Mouse (Mus musculus): ENCODE measurements around the gene Mme.

Gene Mme

GRCm38 (mm10) chr3:63241099-63241587, at the start of gene Mme:
Gene Mme, plus strand, starts transcription at chr3:63241537.
- in situ Hi-C loops (cut with MboI, MseI) = no loop called here

- in situ Hi-C loops (cut with MboI, MseI) = no loop called here
Observed at GRCm38 (mm10) chr3:63196565-63196964, 44.8 kb upstream of the Mme start.

GRCm38 (mm10) chr3:63198026-63198425, 43.3 kb upstream of the Mme start:
- in situ Hi-C loops (cut with MboI, MseI) = no loop called here

DNA sequence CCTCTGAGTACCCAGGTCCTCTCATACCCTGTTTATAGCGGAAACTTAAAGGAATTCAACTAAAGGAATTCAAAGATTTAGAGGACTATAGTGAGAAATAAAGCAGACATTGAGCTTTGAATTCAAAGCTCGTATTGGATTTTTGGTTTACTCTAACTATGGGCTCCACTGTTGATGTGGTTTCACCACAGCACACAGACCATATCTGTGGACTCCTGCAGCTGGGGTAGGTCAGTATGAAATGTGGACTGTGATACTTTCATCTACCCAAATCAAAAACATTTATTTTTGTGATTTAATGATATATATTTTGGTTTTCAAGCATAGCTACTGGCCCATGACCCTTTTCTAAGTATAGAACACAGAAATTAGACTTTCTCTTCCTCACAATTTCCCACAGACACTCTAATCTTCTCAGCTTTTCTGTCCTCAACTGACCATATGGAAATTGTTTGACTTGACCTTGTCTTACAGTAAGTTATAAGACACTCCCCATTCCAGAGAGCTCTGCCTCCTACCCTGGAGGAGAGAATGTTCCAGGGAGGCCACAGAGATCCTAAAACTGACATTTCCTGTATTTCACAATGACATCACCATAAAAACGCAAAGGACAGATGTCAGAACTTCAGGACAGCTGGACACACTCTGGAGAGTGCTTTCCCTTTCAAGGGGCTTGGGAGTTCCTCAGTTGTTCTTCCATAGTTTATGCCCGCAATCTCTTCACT, 19.3 kb upstream of the Mme start:
- in situ Hi-C loops (cut with MboI, MseI) = no loop called here

- in situ Hi-C loops (cut with MboI, MseI) = no loop called here
Observed at GRCm38 (mm10) chr3:63223676-63224075, 17.7 kb upstream of the Mme start.

DNA sequence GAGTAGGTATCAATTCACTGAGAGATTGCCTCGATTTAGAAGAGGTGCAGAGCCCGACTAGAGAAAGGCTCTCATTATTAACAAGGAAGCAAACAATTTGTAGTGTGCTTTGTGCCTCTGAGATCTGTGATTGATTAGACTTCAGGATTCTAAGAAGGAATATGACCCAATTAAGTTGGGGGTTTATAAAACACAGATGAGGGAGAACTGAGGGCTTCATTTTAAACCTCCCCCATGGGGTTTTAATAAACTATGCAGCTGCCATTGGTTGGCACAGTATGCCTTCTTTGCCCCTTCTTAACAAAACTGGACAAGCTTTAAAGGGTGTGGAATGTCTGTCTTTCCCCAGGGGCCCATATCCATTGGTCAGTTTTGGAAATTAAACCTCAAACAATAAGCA, 5.4 kb upstream of the Mme start:
- in situ Hi-C loops (cut with MboI, MseI) = no loop called here

- in situ Hi-C loops (cut with MboI, MseI) = no loop called here
Observed at GRCm38 (mm10) chr3:63243721-63244120, 2.4 kb downstream of the Mme start.

- in situ Hi-C loops (cut with MboI, MseI) = no loop called here
Observed at GRCm38 (mm10) chr3:63272091-63272490, 30.8 kb downstream of the Mme start.

GRCm38 (mm10) chr3:63294316-63294715, 53.0 kb downstream of the Mme start:
- in situ Hi-C loops (cut with MboI, MseI) = no loop called here

DNA sequence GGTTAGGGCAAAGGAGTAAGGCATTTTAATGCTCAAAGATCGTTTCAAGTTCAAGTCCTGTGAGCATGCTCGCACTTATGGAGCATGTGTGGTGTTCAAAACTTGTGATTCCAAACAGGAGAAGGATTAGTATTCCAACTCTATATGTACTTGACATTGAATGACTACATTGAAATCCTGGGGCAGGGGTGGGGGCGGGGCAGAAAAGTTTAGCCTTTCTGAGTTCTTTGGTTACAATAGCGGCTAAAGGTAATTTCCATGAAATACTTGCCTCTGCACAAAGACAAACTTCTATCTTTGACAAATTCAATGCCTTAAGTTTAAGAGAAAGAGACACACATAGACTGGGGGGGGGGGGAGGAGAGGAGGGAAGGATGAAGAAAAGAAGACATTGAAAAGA, 53.5 kb downstream of the Mme start:
- in situ Hi-C loops (cut with MboI, MseI) = no loop called here

- in situ Hi-C loops (cut with MboI, MseI) = no loop called here
Observed at GRCm38 (mm10) chr3:63295237-63295636, 53.9 kb downstream of the Mme start.

DNA sequence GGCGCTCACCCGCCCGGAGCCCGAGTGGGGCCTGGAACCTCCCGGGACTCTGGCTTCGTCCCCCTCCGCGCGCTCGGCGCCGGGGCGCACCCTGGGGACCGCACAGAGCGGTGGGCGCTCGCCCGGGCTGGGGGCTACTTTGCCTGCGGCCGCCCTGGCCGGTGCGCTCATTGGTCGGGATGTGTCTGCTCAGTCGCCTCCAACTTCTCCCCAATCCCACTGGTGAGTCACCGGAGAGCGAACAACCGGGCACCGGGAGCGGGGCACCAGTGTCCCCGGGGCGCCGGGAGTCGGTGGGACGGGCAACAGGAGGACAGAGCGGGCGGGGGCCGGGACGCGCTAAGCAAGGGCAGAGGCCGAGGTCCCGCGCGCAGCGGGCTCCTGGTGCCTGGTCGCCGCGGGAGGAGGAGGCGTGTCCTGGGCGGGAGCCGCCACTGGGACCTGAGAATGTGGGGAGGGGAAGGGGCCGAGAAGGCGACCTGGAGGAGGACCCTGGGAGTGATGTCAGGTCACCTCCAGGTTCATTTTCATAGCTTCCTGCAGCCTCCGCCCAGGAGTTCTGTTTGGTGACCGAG, 54.4 kb downstream of the Mme start:
- in situ Hi-C loops (cut with MboI, MseI) = no loop called here

DNA sequence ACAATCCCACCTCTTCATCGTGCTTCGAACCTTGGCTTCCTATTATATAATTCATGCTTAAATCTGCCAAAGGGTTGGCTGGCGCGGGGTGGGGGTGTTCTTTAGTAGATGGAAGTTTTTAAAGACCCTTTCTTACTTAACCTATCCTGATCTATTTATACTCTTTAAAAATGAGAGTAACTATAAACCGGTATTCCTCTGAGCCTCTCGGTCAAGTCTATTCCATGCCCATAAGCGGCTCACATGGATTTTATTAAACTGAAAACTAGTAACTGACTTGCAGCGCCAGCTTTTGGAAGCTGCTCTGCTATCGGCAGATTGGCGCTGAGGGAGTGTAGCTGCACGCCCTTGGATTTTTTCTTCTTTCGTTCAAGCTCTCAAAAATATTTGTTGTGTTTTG, 55.1 kb downstream of the Mme start:
- in situ Hi-C loops (cut with MboI, MseI) = no loop called here

DNA sequence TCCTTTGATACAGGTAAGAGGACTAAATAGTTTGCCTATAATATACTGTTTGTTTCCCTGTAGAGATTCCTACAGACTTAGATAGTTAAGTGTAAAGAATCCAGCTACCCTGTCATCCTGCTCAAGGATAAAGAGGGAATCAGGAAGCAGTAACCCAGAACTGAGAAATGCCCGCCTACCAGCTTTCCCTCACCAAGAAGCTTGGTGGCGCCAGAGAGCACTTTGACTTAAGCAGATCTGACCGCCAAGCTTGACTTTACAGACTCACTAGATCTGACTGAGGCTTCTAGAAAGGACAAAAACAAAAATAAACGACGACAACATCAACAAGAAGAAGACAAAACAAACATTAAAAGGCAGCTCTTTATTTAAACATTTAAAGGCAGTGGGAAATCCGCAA, 56.5 kb downstream of the Mme start:
- in situ Hi-C loops (cut with MboI, MseI) = no loop called here

GRCm38 (mm10) chr3:63315211-63315760, 73.9 kb downstream of the Mme start:
- in situ Hi-C loops (cut with MboI, MseI) = no loop called here

GRCm38 (mm10) chr3:63317496-63317895, 76.2 kb downstream of the Mme start:
- in situ Hi-C loops (cut with MboI, MseI) = no loop called here

- in situ Hi-C loops (cut with MboI, MseI) = no loop called here
Observed at GRCm38 (mm10) chr3:63325615-63326014, 84.3 kb downstream of the Mme start.

DNA sequence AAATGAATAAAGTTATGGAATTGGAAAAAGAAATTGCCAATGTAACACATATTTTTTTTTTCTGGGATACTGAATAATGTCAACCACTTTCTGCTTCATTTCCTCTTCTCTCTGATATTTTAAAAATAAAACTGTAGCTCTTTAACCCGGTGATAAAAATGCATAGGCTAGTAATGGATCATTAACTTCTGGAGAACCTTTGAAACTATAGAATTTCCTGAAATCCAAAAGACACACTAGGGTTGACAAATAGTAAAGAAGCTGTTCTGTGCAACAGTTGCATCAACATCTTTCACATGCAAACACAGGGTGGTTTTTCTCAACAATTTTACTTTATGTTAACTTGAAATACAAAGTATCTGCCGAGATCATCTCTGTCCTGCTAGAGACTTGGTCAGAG, 98.8 kb downstream of the Mme start:
- in situ Hi-C loops (cut with MboI, MseI) = no loop called here

GRCm38 (mm10) chr3:63340546-63340945, 99.2 kb downstream of the Mme start:
- in situ Hi-C loops (cut with MboI, MseI) = no loop called here

- in situ Hi-C loops (cut with MboI, MseI) = no loop called here
Observed at GRCm38 (mm10) chr3:63341481-63341880, 100.1 kb downstream of the Mme start.

DNA sequence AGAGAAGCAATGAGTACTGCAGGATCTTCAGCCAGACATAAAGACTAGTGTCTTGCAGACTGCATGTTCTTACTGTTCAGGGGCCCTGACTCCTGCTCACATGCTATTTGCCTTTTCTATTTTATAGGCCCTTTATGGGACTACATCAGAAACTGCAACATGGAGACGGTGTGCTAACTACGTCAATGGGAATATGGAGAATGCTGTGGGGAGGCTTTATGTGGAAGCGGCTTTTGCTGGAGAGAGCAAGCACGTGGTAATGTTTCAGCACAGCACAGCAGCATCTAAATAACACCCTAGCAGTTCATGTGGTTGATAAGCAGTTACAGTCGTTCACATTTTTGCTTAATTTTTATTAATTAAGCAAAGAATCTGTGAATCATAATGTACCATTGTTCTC, 103.7 kb downstream of the Mme start:
- in situ Hi-C loops (cut with MboI, MseI) = no loop called here

- in situ Hi-C loops (cut with MboI, MseI) = no loop called here
Observed at GRCm38 (mm10) chr3:63348893-63349426, 107.6 kb downstream of the Mme start.

DNA sequence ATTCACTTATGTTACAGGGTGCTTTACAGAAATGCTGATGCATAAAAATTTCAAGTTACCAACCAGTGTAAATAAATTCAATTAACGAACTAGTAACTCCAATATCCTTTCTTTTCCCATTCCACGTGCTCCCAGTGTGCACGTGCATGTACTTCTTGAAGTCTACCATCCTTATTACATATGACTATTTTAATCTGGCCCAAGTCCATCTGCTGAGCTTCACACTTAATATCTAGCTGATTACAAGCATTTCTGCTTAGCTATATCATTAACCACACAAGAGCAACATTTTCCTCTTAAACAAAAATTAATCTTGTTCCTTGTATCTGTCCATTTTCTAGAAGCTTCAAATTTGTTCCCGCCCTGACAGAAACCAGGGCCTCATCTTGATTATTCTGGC, 108.9 kb downstream of the Mme start:
- in situ Hi-C loops (cut with MboI, MseI) = no loop called here
